Mouse (Mus musculus): ENCODE measurements around the gene Tbx15. TPM values are rescaled to one million over a fixed set of nuclear protein-coding genes. Genes with fewer than 3 reads are reported as not detected.

The Tbx15 gene
- polyA plus RNA-seq, 1 experiment from 2014 or later, result 4.9 TPM

- Histone ChIP-seq H3K4me1 (replicated peaks; ENCODE audit: control insufficient read depth, insufficient read depth, low read length) (no peaks in the 10 kb centered on the region), H3K4me3 (ENCODE audit: low read depth, low read length) (no peak overlapping the region), H3K9ac (ENCODE audit: low read depth, low read length) (no peak overlapping the region), H3K36me3 (ENCODE audit: control insufficient read depth, insufficient read depth, low read length) (no peaks in the 10 kb centered on the region), H3K27ac (ENCODE audit: low read depth, low read length) (no peak overlapping the region), H3K4me2 (replicated peaks; ENCODE audit: low read depth, low read length) (no peak overlapping the region), H3K27me3 (ENCODE audit: control insufficient read depth, insufficient read depth, low read length) (peaks cover 82% of the 10 kb centered on the region), H3K9me3 (ENCODE audit: control insufficient read depth, low read length) (no peaks in the 10 kb centered on the region)
- ATAC-seq (ENCODE audit: low FRiP score) (no peak), DNase-seq (ENCODE audit: low spot score) (peak; percentile 56)
- WGBS, result 7% methylated on average over 6 of the region's 6 CpGs
Observed at GRCm38 (mm10) chr3:99259741-99260270, 19.6 kb downstream of the Tbx15 start.

- no peak overlapping the region for H3K4me2 ChIP-seq (replicated peaks; ENCODE audit: low read depth, low read length)
- no peaks in the 10 kb centered on the region for H3K4me1 ChIP-seq (replicated peaks; ENCODE audit: control insufficient read depth, insufficient read depth, low read length)
- no peaks in the 10 kb centered on the region for H3K36me3 ChIP-seq (ENCODE audit: control insufficient read depth, insufficient read depth, low read length)
- ATAC-seq (ENCODE audit: low FRiP score) (no peak), DNase-seq (ENCODE audit: low spot score) (peak; percentile 19)
- WGBS, result 36% methylated on average over 2 of the region's 2 CpGs
- H3K27me3 ChIP-seq (ENCODE audit: control insufficient read depth, insufficient read depth, low read length), result peaks cover 79% of the 10 kb centered on the region
- no peaks in the 10 kb centered on the region for H3K9me3 ChIP-seq (ENCODE audit: control insufficient read depth, low read length)
- H3K27ac ChIP-seq (ENCODE audit: low read depth, low read length), result no peak overlapping the region
- no peak overlapping the region for H3K4me3 ChIP-seq (ENCODE audit: low read depth, low read length)
- H3K9ac ChIP-seq (ENCODE audit: low read depth, low read length), result no peak overlapping the region
Observed at GRCm38 (mm10) chr3:99260395-99260794, 20.2 kb downstream of the Tbx15 start.

GRCm38 (mm10) chr3:99261371-99261791, 21.2 kb downstream of the Tbx15 start:
- H3K27me3 ChIP-seq (ENCODE audit: control insufficient read depth, insufficient read depth, low read length), result peaks cover 71% of the 10 kb centered on the region
- no peaks in the 10 kb centered on the region for H3K36me3 ChIP-seq (ENCODE audit: control insufficient read depth, insufficient read depth, low read length)
- no peaks in the 10 kb centered on the region for H3K4me1 ChIP-seq (replicated peaks; ENCODE audit: control insufficient read depth, insufficient read depth, low read length)
- whole genome bisulfite sequencing, result 1% methylated on average over 18 of the region's 18 CpGs
- H3K4me2 ChIP-seq (replicated peaks; ENCODE audit: low read depth, low read length), result no peak overlapping the region
- H3K4me3 ChIP-seq (ENCODE audit: low read depth, low read length), result no peak overlapping the region
- no peak overlapping the region for H3K27ac ChIP-seq (ENCODE audit: low read depth, low read length)
- peak; percentile 54 for DNase-seq (ENCODE audit: low spot score)
- no peak for ATAC-seq (ENCODE audit: low FRiP score)
- H3K9ac ChIP-seq (ENCODE audit: low read depth, low read length), result no peak overlapping the region
- no peaks in the 10 kb centered on the region for H3K9me3 ChIP-seq (ENCODE audit: control insufficient read depth, low read length)

- Histone ChIP-seq H3K27me3 (ENCODE audit: control insufficient read depth, insufficient read depth, low read length) (peaks cover 65% of the 10 kb centered on the region), H3K9me3 (ENCODE audit: control insufficient read depth, low read length) (no peaks in the 10 kb centered on the region), H3K4me2 (replicated peaks; ENCODE audit: low read depth, low read length) (no peak overlapping the region), H3K27ac (ENCODE audit: low read depth, low read length) (no peak overlapping the region), H3K9ac (ENCODE audit: low read depth, low read length) (no peak overlapping the region), H3K4me3 (ENCODE audit: low read depth, low read length) (no peak overlapping the region), H3K36me3 (ENCODE audit: control insufficient read depth, insufficient read depth, low read length) (no peaks in the 10 kb centered on the region), H3K4me1 (replicated peaks; ENCODE audit: control insufficient read depth, insufficient read depth, low read length) (no peaks in the 10 kb centered on the region)
- ATAC-seq (ENCODE audit: low FRiP score) (no peak), DNase-seq (ENCODE audit: low spot score) (peak; percentile 44)
- 0% methylated on average over 2 of the region's 2 CpGs for WGBS
Observed at GRCm38 (mm10) chr3:99261986-99262385, 21.8 kb downstream of the Tbx15 start.

- 14% methylated on average over 9 of the region's 9 CpGs for WGBS
- ATAC-seq (ENCODE audit: low FRiP score) (no peak), DNase-seq (ENCODE audit: low spot score) (peak; percentile 35)
- Histone ChIP-seq H3K27me3 (ENCODE audit: control insufficient read depth, insufficient read depth, low read length) (peaks cover 53% of the 10 kb centered on the region), H3K4me2 (replicated peaks; ENCODE audit: low read depth, low read length) (no peak overlapping the region), H3K9ac (ENCODE audit: low read depth, low read length) (no peak overlapping the region), H3K27ac (ENCODE audit: low read depth, low read length) (no peak overlapping the region), H3K9me3 (ENCODE audit: control insufficient read depth, low read length) (no peaks in the 10 kb centered on the region), H3K4me1 (replicated peaks; ENCODE audit: control insufficient read depth, insufficient read depth, low read length) (no peaks in the 10 kb centered on the region), H3K4me3 (ENCODE audit: low read depth, low read length) (no peak overlapping the region), H3K36me3 (ENCODE audit: control insufficient read depth, insufficient read depth, low read length) (no peaks in the 10 kb centered on the region)
Observed at GRCm38 (mm10) chr3:99263471-99263903, 23.3 kb downstream of the Tbx15 start.

GRCm38 (mm10) chr3:99264695-99265094, 24.5 kb downstream of the Tbx15 start:
- Histone ChIP-seq H3K4me3 (ENCODE audit: low read depth, low read length) (no peak overlapping the region), H3K4me2 (replicated peaks; ENCODE audit: low read depth, low read length) (no peak overlapping the region), H3K27me3 (ENCODE audit: control insufficient read depth, insufficient read depth, low read length) (peaks cover 42% of the 10 kb centered on the region), H3K9ac (ENCODE audit: low read depth, low read length) (no peak overlapping the region), H3K27ac (ENCODE audit: low read depth, low read length) (no peak overlapping the region), H3K9me3 (ENCODE audit: control insufficient read depth, low read length) (no peaks in the 10 kb centered on the region), H3K36me3 (ENCODE audit: control insufficient read depth, insufficient read depth, low read length) (no peaks in the 10 kb centered on the region), H3K4me1 (replicated peaks; ENCODE audit: control insufficient read depth, insufficient read depth, low read length) (no peaks in the 10 kb centered on the region)
- DNase-seq (ENCODE audit: low spot score) (no peak), ATAC-seq (ENCODE audit: low FRiP score) (no peak)
- WGBS, result 32% methylated on average over 7 of the region's 7 CpGs

GRCm38 (mm10) chr3:99266752-99267303, 26.6 kb downstream of the Tbx15 start:
- H3K9ac ChIP-seq (ENCODE audit: low read depth, low read length), result no peak overlapping the region
- no peaks in the 10 kb centered on the region for H3K36me3 ChIP-seq (ENCODE audit: control insufficient read depth, insufficient read depth, low read length)
- ATAC-seq (ENCODE audit: low FRiP score) (no peak), DNase-seq (ENCODE audit: low spot score) (no peak)
- no peak overlapping the region for H3K4me2 ChIP-seq (replicated peaks; ENCODE audit: low read depth, low read length)
- H3K27ac ChIP-seq (ENCODE audit: low read depth, low read length), result no peak overlapping the region
- WGBS, result 52% methylated on average over 10 of the region's 10 CpGs
- no peaks in the 10 kb centered on the region for H3K9me3 ChIP-seq (ENCODE audit: control insufficient read depth, low read length)
- peaks cover 25% of the 10 kb centered on the region for H3K27me3 ChIP-seq (ENCODE audit: control insufficient read depth, insufficient read depth, low read length)
- H3K4me3 ChIP-seq (ENCODE audit: low read depth, low read length), result no peak overlapping the region
- no peaks in the 10 kb centered on the region for H3K4me1 ChIP-seq (replicated peaks; ENCODE audit: control insufficient read depth, insufficient read depth, low read length)

GRCm38 (mm10) chr3:99277973-99278580, 37.9 kb downstream of the Tbx15 start:
- Histone ChIP-seq H3K9me3 (ENCODE audit: control insufficient read depth, low read length) (no peaks in the 10 kb centered on the region), H3K36me3 (ENCODE audit: control insufficient read depth, insufficient read depth, low read length) (no peaks in the 10 kb centered on the region), H3K27ac (ENCODE audit: low read depth, low read length) (no peak overlapping the region), H3K9ac (ENCODE audit: low read depth, low read length) (no peak overlapping the region), H3K27me3 (ENCODE audit: control insufficient read depth, insufficient read depth, low read length) (no peaks in the 10 kb centered on the region), H3K4me3 (ENCODE audit: low read depth, low read length) (no peak overlapping the region), H3K4me1 (replicated peaks; ENCODE audit: control insufficient read depth, insufficient read depth, low read length) (no peaks in the 10 kb centered on the region), H3K4me2 (replicated peaks; ENCODE audit: low read depth, low read length) (no peak overlapping the region)
- no peak for DNase-seq (ENCODE audit: low spot score)
- 54% methylated on average over 12 of the region's 12 CpGs for WGBS
- no peak for ATAC-seq (ENCODE audit: low FRiP score)

GRCm38 (mm10) chr3:99279718-99280117, 39.5 kb downstream of the Tbx15 start:
- no peak overlapping the region for H3K9ac ChIP-seq (ENCODE audit: low read depth, low read length)
- no peak overlapping the region for H3K4me3 ChIP-seq (ENCODE audit: low read depth, low read length)
- no peak overlapping the region for H3K4me2 ChIP-seq (replicated peaks; ENCODE audit: low read depth, low read length)
- H3K9me3 ChIP-seq (ENCODE audit: control insufficient read depth, low read length), result no peaks in the 10 kb centered on the region
- no peak for DNase-seq (ENCODE audit: low spot score)
- H3K27ac ChIP-seq (ENCODE audit: low read depth, low read length), result no peak overlapping the region
- H3K27me3 ChIP-seq (ENCODE audit: control insufficient read depth, insufficient read depth, low read length), result no peaks in the 10 kb centered on the region
- no peak for ATAC-seq (ENCODE audit: low FRiP score)
- H3K4me1 ChIP-seq (replicated peaks; ENCODE audit: control insufficient read depth, insufficient read depth, low read length), result no peaks in the 10 kb centered on the region
- H3K36me3 ChIP-seq (ENCODE audit: control insufficient read depth, insufficient read depth, low read length), result no peaks in the 10 kb centered on the region
- 96% methylated on average over 3 of the region's 3 CpGs for WGBS
